Mouse (Mus musculus): Measurements from ENCODE around the gene Purb.
"Not testable (repeated sequence)": the region's sequence is repeated elsewhere in the genome, so short reads cannot be mapped to it uniquely, and the experiment has no call there.

Purb gene

GRCm38 (mm10) chr11:6443727-6444076 lies 32.0 kb downstream of the Purb start:
- no peak for DNase-seq

DNA sequence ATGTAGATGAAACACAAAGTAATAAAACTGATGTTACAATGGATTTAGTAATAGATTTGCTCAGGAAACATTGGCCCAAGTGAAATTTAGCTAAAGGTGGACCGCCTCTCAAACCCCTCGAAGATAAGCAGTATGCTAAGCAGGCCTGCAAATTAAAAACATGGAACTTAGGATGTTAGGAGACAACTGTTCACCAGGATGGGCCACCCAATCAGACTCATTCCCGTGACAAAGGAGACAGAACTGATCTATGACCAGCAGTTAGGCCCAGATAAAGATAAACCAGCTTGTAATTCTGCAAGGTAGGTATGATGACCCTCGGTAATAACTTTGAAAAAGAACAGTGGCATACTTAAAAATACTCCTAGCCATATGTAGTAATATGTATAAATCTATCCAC lies 32.6 kb downstream of the Purb start:
- no peak for DNase-seq

- DNase-seq, result no peak
Measured at GRCm38 (mm10) chr11:6442566-6442965, 33.2 kb downstream of the Purb start.

- DNase-seq, result no peak
Measured at GRCm38 (mm10) chr11:6440171-6440570, 35.5 kb downstream of the Purb start.

DNA sequence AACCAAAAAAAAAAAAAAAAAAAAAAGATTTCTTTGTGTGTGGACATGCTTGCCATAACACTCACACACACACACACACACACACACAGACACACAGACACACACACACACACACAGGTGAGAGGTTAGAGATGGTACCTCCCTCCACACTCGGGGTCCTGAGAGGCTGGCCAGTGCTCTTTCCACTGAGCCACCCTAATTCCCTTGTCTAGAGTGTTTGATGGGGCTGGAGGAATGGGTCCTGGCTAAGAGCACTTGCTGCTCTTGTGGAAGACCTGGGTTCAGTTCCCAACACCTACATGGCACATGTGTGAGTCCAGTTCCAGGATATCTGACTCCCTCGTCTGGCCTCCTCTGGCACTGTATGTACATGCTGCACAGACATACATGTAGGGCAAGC lies 38.0 kb downstream of the Purb start:
- no peak for DNase-seq

- peak; percentile 67 to 77 for DNase-seq
Measured at GRCm38 (mm10) chr11:6436442-6436841, 39.3 kb downstream of the Purb start.

- no peak for DNase-seq
Measured at GRCm38 (mm10) chr11:6430186-6430585, 45.5 kb downstream of the Purb start.

GRCm38 (mm10) chr11:6420722-6421350 lies 54.9 kb downstream of the Purb start:
- DNase-seq, result no peak

DNA sequence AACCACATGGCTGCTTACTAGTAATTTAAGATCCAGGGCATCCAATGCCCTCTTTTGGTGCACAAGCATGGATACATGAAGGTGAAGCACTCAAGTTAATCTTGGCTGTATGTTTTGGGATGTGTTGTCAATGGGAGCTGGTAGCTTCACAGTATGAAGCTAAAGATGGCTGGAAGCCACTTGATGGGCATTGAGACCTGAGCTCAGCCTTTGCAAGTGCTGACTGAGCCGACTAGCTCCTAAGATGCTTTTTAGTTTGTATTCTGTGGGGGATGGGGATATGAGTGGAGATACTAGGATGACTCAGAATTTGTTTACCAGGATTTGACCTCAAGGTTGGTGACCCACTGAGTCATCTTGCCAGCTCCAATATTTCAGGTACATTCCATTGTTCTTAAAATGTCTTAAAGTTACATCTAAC lies 55.4 kb downstream of the Purb start:
- no peak for DNase-seq

DNA sequence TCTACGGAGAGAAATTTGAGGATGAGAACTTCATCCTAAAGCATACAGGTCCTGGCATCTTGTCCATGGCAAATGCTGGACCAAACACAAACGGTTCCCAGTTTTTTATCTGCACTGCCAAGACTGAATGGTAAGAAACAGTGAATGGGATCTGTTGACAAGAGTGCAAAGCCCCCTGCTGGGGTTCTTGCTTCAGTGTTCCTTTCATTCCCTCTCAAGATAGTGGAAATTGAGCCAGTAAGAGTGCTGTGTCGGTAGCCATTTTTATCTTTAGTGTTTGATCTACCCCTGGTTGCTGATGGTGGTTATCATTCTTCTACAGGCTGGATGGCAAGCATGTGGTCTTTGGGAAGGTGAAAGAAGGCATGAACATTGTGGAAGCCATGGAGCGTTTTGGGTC lies 56.6 kb downstream of the Purb start:
- not testable (repeated sequence) for DNase-seq

- no peak for DNase-seq
Measured at GRCm38 (mm10) chr11:6418751-6419150, 57.0 kb downstream of the Purb start.

Data from kidney, postnatal 25 days (tissue).